Mouse (Mus musculus) kidney, embryonic 16.5 days (tissue): Measurements from ENCODE around the gene Cdhr1. TPM values are rescaled to one million over a fixed set of nuclear protein-coding genes. Genes with fewer than 3 reads are reported as not detected.
"Not testable (repeated sequence)": the region's sequence is repeated elsewhere in the genome, so short reads cannot be mapped to it uniquely, and the experiment has no call there.

Experiments
- ATAC-seq: fragments of 200-750 bp; cut with Nextera tagmentation; 2 replicates; pipeline ENCODE4 v1.8.0; 2017; ENCODE audit warnings: moderate TSS enrichment; ENCODE audit not compliant: low FRiP score, low TSS enrichment
- H3K27ac ChIP-seq: fragments of 300-500 bp; sonication (generic); 2 replicates; pipeline ENCODE4 v1.5.1; 2014; ENCODE audit warnings: low read length
- H3K27me3 ChIP-seq: fragments of 300-500 bp; sonication (generic); 2 replicates; pipeline ENCODE4 v1.6.1; 2014; ENCODE audit warnings: low read length, control low read depth, mixed read lengths; ENCODE audit not compliant: insufficient read depth
- H3K36me3 ChIP-seq: fragments of 300-500 bp; sonication (generic); 2 replicates; pipeline ENCODE4 v1.6.1; 2014; ENCODE audit warnings: low read length, control low read depth, mixed read lengths; ENCODE audit not compliant: insufficient read depth
- H3K4me1 ChIP-seq: fragments of 300-500 bp; sonication (generic); 2 replicates; pipeline ENCODE4 v1.6.1; 2014; ENCODE audit warnings: low read length, control low read depth, mixed read lengths; ENCODE audit not compliant: insufficient read depth
- H3K4me2 ChIP-seq: fragments of 300-500 bp; sonication (generic); replicated peaks from 2 replicates; pipeline ENCODE4 v1.6.1; 2014; ENCODE audit warnings: low read depth, low read length
- H3K4me3 ChIP-seq: fragments of 300-500 bp; sonication (generic); 2 replicates; pipeline ENCODE4 v1.5.1; 2014; ENCODE audit warnings: mild to moderate bottlenecking, low read length
- H3K9ac ChIP-seq: fragments of 300-500 bp; sonication (generic); replicated peaks from 2 replicates; pipeline ENCODE4 v1.6.1; 2014; ENCODE audit warnings: low read length
- H3K9me3 ChIP-seq: fragments of 300-500 bp; sonication (generic); 2 replicates; pipeline ENCODE4 v1.6.1; 2016; ENCODE audit warnings: low read length, control low read depth
- WGBS: fragments of 180-500 bp; shearing (Covaris S2); extraction: QIAGEN DNeasy Blood & Tissue Kit; methylation state at CpG from one replicate; pipeline ENCODE4 v1.1.7; 2014; 5-methylcytosine and 5-hydroxymethylcytosine counted together
- polyA plus RNA-seq: library from polyadenylated mRNA; unstranded; fragments of >200 nt; fragmentation: Nextera tagmentation; extraction: Ambion mirVana; gene quantifications from 2 replicates; pipeline ENCODE4 v1.2.1, GENCODE M21; 2015

Gene Cdhr1
- polyA plus RNA-seq: 2.9 and 4.4 TPM in 2 replicates

DNA sequence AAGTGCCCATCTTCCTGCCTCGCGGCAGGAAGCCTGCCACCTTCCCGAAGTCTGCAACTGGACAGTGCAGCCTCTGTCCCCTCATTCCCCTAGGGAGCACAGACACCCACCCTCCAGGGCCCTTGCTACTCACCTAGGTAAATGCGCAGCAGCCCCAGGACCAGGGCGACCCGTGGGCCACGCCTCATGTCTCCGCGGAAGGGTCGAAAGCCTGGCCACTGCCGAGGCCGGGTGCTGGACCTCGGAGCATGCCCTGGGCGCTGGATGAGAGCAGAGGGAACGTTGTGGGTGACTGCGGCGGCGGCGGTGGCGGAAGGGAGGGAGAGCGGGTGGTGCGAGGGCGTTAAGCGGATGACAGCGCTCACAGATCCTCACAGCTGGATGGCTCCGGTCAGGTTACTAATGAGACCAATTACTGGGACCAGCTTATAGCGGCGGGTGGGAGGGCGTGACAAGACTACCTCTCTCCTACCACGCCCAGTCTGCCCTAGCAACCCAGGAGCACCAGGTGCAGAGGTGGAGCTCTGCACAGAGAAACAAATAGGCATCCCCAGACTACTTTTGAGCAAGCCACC, at the start of gene Cdhr1:
Cdhr1 (minus strand) TSS at position 392 of the 575 bp plus-strand sequence.
- Histone ChIP-seq H3K27ac (no peak within 1 kb of the TSS), H3K9me3 (no peaks in the 10 kb centered on the region), H3K9ac (no peak within 1 kb of the TSS; the same call in 1 of the 2 replicates), H3K4me2 (peak within 1 kb of the TSS; percentile 54), H3K36me3 (no peaks in the 10 kb centered on the region), H3K27me3 (peaks cover 27% of the 10 kb centered on the region), H3K4me1 (peaks cover 8% of the 10 kb centered on the region; the same call in 1 of the 2 replicates), H3K4me3 (peak within 1 kb of the TSS; percentile 34)
- ATAC-seq: peak; percentile 91
- WGBS: under 1% methylated on average over 30 of the region's 30 CpGs

DNA sequence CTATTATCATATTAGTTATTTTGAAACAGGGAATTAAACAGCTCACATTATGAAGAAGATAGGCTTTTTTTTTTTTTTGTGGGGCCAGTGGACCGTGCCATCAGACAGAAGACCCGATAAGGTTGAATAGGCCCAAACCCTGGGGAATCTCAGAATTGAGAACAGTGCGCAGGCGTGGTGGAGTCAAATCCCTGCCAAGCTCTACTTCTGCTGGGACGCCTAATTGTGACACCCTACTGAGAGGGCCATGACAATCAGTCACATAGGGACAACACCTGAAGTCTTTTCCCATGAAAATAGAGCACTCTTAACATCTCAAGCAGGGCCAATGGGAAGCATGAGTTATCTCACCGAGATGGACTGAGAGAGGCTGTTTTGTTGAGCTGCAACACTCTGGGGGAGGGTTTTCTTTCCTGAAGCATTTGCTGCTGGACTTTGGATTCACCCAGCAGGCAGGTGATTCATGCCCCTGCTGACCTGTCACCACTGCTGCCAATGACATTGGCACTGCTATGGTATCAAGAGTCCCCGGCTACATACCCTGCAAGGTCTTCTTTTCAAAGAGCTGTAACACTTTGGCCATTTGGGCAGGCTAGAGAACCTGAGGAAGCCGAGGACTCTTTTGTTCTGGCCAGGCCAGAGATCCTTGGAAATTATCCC, 41.0 kb upstream of the Cdhr1 start:
- 63% methylated on average over 8 of the region's 8 CpGs for WGBS
- no peak for ATAC-seq
- no peak overlapping the region for H3K4me3 ChIP-seq
- H3K27ac ChIP-seq: no peak overlapping the region
- no peaks in the 10 kb centered on the region for H3K27me3 ChIP-seq
- H3K9ac ChIP-seq: no peak overlapping the region
- H3K4me1 ChIP-seq: peaks cover 1% of the 10 kb centered on the region
- H3K9me3 ChIP-seq: peaks cover 1% of the 10 kb centered on the region; the same call in 1 of the 2 replicates
- H3K4me2 ChIP-seq: no peak overlapping the region
- H3K36me3 ChIP-seq: no peaks in the 10 kb centered on the region

DNA sequence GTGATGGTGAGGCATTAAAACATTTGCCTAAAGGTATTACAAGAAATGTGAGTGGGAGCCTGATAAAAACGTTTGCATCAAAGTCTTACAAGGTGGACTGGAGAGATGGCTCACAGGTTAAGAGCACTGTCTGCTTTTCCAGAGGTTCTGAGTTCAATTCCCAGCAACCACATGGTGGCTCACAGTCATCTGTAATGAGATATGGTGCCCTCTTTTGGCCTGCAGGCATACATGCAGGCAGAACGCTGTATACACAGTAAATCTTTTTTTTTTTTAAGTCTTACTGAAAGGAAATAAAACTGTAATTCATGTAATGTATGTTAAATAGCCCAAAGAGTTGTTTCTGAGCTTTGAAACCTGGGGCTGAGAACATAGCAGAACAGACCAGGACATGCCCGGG, 39.4 kb upstream of the Cdhr1 start:
- not testable (repeated sequence) for H3K27ac ChIP-seq, H3K9ac ChIP-seq, H3K36me3 ChIP-seq, H3K4me2 ChIP-seq, H3K4me3 ChIP-seq, H3K9me3 ChIP-seq, ATAC-seq, H3K4me1 ChIP-seq, H3K27me3 ChIP-seq
- WGBS: 73% methylated on average over 2 of the region's 3 CpGs

DNA sequence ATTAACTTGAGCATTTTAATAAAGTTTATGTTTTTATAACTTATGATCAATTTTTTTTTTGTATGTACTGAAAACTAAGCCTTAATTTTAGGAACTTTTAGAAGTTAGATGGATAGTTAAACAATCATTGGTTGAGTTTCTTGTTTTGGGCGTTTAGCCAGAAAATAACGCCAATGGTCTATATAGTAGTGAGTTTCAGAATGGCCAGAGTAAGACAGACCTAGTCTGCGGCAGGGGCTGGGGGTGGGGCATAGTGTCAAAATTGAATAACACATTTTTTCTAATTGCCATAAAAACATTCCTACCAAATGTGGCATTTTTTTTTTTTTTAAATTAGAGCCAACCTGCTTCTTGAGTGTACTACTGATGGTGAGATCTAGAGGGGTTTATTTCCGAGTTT, 38.0 kb upstream of the Cdhr1 start:
- Histone ChIP-seq H3K36me3 (peaks cover 10% of the 10 kb centered on the region; the same call in 1 of the 2 replicates), H3K9me3 (no peaks in the 10 kb centered on the region), H3K27ac (no peak overlapping the region), H3K4me2 (no peak overlapping the region), H3K4me3 (no peak overlapping the region), H3K4me1 (peaks cover 7% of the 10 kb centered on the region), H3K9ac (no peak overlapping the region), H3K27me3 (no peaks in the 10 kb centered on the region)
- 79% methylated on average over 4 of the region's 4 CpGs for WGBS
- no peak for ATAC-seq

DNA sequence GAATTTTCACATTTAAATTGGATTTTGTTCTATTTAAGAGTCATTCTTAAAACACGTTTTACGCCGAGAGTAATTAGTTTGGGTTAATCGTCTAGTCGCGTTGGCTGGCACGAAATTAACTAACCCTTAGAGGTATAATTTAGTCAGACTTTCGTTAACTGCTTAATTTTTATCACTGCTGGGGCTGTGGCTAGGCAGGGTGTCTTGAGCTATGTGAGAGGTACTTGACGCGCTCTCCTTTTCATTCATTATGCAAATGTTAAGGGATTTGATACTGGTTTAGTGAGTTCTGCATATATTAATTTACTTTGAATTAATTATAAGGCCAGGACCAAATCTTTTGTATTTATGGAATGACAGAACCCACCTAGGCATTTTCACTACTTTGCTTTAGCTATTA, 37.5 kb upstream of the Cdhr1 start:
- Histone ChIP-seq H3K27ac (peak overlapping the region; percentile 50; the same call in 1 of the 2 replicates), H3K9ac (peak overlapping the region; percentile 70), H3K36me3 (peaks cover 13% of the 10 kb centered on the region; the same call in 1 of the 2 replicates), H3K4me3 (peak overlapping the region; percentile 78), H3K4me1 (peaks cover 7% of the 10 kb centered on the region), H3K27me3 (no peaks in the 10 kb centered on the region), H3K9me3 (no peaks in the 10 kb centered on the region), H3K4me2 (peak overlapping the region; percentile 71)
- peak; percentile 46; the same call in 1 of the 2 replicates for ATAC-seq
- WGBS: 3% methylated on average over 10 of the region's 10 CpGs

DNA sequence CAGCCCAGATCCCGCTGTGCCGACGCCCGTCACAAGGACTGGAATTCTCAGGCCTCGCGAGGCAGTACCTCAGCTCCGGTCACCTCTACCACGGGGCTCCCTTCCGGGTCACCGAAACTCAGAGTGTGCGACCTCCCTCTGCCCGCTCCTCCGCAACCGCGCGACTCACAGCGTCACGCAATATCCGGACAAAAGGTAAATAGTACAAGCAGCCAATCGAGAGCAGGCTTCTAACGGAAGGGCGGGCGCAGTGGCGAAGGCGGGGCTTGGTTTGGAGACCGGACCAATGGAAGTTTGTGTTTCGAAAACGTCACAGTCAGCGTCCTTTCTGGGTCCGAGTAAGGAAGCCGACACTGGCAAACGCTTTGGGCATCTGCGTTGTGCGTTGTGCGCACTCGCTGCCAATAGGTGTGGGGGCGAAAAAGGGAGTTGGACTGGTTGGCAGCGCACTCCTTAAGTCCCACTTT, 37.0 kb upstream of the Cdhr1 start, which contains the start of gene Ghitm:
Ghitm (minus strand) TSS at position 146 of the 467 bp plus-strand sequence.
- WGBS: under 1% methylated on average over 37 of the region's 38 CpGs

DNA sequence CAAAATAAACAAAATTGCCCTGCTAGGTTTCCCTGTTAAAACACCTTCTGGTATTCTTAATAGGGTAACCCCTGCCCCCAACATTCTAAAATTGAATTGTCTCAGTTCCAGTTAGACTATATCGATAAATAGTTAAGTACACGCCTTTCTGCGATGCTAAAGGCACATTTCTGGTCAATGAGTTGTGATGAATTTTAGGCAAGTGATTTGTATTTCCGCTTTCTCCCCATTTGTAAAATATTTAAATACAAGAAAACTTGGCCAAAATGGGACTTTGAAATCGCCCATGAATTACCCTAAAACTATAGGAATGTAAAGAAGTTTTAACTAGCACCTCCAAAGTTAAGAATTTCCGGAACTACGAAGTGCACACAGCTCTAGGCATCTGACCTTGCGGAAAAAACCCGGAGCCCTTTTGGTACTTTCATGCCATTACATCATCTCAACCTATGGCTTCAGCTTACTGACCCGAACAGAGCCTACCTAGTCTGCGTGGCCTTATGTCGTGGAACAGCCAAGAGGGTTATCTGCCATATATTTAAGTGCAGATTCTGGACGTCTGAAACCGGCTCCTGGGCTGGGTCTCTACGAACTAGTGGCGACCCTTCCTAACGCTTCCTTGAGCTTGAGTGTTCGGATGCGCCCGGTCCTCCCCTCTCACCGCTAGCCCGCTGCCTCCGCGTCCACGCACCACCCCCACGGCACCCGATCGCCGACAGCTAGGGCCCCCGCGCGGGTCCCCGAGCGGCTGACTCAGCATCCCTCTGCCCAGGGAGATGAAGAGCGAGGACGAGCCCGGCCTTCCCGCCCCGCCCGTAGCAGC, 36.4 kb upstream of the Cdhr1 start:
- H3K27me3 ChIP-seq: no peaks in the 10 kb centered on the region
- WGBS: 2% methylated on average over 38 of the region's 40 CpGs
- peak overlapping the region; percentile 66 for H3K4me2 ChIP-seq
- peak overlapping the region; percentile 92 for H3K27ac ChIP-seq
- peak; percentile 52 for ATAC-seq
- H3K9ac ChIP-seq: peak overlapping the region; percentile 78
- no peaks in the 10 kb centered on the region for H3K9me3 ChIP-seq
- peak overlapping the region; percentile 78 for H3K4me3 ChIP-seq
- peaks cover 20% of the 10 kb centered on the region; the same call in 1 of the 2 replicates for H3K36me3 ChIP-seq
- H3K4me1 ChIP-seq: peaks cover 7% of the 10 kb centered on the region

More for the DNA sequence above, 37.0 kb upstream of the Cdhr1 start, which contains the start of gene Ghitm:
- H3K4me2 ChIP-seq: peak within 1 kb of the TSS; percentile 71
- H3K36me3 ChIP-seq: peaks cover 18% of the 10 kb centered on the region; the same call in 1 of the 2 replicates
- H3K27me3 ChIP-seq: no peaks in the 10 kb centered on the region
- H3K9me3 ChIP-seq: no peaks in the 10 kb centered on the region
- peak within 1 kb of the TSS; percentile 78 for H3K9ac ChIP-seq
- peak; percentile 99 for ATAC-seq
- H3K27ac ChIP-seq: peak within 1 kb of the TSS; percentile 92
- peaks cover 7% of the 10 kb centered on the region for H3K4me1 ChIP-seq
- peak within 1 kb of the TSS; percentile 78 for H3K4me3 ChIP-seq

DNA sequence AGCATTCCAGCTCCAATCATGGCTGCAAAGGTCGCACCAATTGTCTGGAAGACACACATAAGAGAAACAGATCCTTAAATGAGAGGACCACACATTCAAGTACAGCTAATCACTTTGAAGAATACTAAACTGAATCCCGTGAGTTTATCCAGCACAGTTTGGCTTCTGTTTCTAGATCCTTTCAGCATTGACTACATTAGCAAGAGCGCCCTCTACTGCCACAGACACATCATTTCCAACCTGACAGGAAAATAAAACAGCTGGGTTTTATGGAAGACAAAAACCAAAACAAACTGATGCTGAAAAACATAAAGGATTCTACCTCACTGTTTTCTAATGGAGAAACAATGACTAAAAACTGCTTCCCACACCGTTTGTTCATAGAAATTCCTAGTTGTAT, 29.5 kb upstream of the Cdhr1 start:
- no peak for ATAC-seq
- Histone ChIP-seq H3K27ac (no peak overlapping the region), H3K4me3 (no peak overlapping the region), H3K36me3 (peaks cover 65% of the 10 kb centered on the region), H3K4me1 (no peaks in the 10 kb centered on the region), H3K9ac (no peak overlapping the region), H3K27me3 (no peaks in the 10 kb centered on the region), H3K4me2 (no peak overlapping the region), H3K9me3 (no peaks in the 10 kb centered on the region)
- 45% methylated on average over 4 of the region's 4 CpGs for WGBS

DNA sequence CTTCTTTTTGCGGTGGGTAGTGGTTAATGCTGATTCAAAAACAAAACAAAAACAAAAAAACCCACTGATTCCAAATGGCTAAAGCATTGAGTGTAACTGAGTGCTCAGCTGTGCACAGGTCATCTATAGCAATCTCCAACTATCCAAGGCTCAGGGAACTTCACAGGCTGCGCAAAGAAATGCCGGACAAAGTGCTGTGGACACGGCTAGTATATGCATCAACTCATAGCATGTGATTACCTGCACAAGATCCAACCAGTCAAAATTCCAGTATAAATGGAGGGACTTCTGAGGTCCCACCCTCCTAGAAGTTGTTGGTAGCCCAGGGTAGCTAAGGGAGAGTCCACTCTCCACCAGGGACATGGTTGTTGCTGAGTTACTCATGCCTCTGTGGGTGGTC, 21.1 kb upstream of the Cdhr1 start:
- ATAC-seq: no peak
- peaks cover 19% of the 10 kb centered on the region; the same call in 1 of the 2 replicates for H3K36me3 ChIP-seq
- H3K27ac ChIP-seq: no peak overlapping the region
- no peaks in the 10 kb centered on the region for H3K27me3 ChIP-seq
- H3K9me3 ChIP-seq: no peaks in the 10 kb centered on the region
- 89% methylated on average over 4 of the region's 4 CpGs for WGBS
- H3K4me2 ChIP-seq: no peak overlapping the region
- no peak overlapping the region for H3K9ac ChIP-seq
- H3K4me3 ChIP-seq: no peak overlapping the region
- no peaks in the 10 kb centered on the region for H3K4me1 ChIP-seq
